Mouse (Mus musculus): Measurements from ENCODE around the gene Prkag2.

Gene Prkag2

DNA sequence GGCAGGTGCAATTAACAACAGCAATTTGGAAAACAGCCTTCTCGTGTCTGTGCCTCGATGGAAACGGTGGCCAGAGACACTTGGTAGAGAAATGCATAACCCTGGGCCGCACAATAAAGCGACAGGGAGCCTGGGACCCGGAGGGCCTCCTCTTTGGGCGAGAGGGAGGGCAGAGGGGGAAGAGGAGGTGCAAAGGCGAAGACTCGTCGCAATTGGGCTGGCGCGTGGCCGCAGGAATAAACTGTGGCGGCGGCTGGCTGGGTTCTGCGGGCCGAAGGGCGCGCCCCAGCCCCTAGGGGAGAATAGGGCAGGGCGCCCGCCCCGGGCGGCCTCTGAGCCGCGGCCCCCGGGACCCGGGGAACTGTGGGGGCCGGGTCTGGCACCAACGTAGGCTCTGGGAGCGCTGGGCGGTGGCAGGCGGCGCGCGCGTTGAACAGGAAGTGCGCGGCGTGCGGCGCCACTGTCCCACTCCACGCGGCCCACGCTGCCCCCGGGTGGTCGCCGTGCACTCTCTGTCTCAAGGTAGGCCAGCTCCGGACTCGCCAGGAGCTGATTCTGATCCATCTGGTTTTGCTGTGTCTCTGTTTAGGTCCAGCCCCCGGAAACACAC lies at the start of gene Prkag2:
Gene Prkag2, minus strand, starts transcription at position 127 of the 610 bp plus-strand sequence.
- DNase-seq: peak; percentile 79 to 80

DNA sequence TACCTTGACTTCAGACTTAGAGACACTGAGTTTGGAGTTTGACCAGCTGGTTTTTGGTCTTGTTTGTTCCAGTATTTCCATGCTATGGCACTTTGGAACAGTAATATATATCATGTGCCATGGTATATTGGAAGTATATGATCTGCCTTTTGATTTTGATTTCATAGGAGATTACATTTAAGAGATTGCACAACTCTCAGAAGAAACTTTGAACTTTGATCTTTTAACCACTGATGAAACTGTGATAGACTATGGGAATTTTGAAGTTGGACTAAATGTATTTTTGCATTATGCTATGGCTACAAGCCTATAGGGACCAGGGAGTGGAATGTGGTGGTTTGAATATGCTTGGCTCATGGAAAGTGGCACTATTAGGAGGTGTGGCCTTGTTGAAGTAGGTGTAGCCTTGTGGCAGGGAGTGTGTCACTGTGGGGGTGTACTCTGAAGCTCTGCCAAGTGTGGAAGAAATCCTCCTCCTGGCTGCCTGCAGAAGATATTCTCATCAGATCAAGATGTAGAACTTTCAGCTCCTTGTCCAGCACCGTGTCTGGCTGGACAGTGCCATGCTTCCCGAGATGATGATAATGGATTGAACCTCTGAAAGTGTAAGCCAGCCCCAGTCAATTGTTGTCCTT lies 49.0 kb upstream of the Prkag2 start:
- DNase-seq: no peak

DNA sequence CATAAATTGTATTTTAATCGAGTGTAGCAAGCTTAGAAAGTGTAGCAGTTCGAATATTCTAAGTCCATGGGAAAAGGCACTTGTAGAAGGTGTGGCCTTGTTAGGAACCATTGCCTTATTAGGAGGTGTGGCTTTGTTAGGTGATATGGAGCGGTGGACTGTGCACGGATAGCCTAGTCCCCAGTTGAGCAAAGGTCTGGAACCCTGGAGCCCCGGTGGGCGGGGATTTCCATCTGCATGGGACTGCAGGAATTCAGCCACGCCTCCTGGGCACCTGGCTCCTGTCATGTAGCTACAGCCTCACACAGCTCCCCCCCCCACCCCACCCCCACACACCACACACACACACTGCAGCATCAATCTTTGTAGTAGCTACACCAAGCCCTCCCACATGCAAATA lies 46.3 kb upstream of the Prkag2 start:
- peak in 1 of 2 experiments; percentile 38 for DNase-seq

- DNase-seq: no peak
Measured at GRCm38 (mm10) chr5:25127865-25128264, 27.4 kb upstream of the Prkag2 start.

GRCm38 (mm10) chr5:25125884-25126560 lies 25.6 kb upstream of the Prkag2 start:
- DNase-seq: no peak

- no peak for DNase-seq
Measured at GRCm38 (mm10) chr5:25122534-25122933, 22.1 kb upstream of the Prkag2 start.

- DNase-seq: no peak
Measured at GRCm38 (mm10) chr5:25119148-25119547, 18.7 kb upstream of the Prkag2 start.

DNA sequence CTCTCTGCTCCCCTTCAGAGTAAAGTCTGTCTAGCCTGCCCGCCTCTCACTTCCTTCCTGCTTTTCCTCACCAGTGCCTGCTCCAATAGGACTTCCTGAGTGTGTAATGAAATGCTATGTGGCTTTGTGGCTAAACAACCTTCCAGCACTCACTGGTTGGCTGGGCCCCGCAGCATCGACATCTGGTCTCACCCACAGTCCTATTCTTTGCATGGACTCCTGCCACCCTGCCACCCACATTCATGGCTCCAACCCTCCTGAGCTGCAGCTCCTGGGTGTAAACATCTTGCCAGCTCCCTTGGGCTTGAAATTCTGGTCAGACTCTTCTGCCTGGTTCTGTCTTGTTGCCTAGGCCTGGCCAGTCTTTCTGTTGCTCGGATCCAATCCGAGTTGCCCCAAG lies 15.6 kb upstream of the Prkag2 start:
- DNase-seq: no peak

- DNase-seq: no peak
Measured at GRCm38 (mm10) chr5:25115216-25115615, 14.8 kb upstream of the Prkag2 start.

- no peak for DNase-seq
Measured at GRCm38 (mm10) chr5:25114110-25114509, 13.7 kb upstream of the Prkag2 start.

DNA sequence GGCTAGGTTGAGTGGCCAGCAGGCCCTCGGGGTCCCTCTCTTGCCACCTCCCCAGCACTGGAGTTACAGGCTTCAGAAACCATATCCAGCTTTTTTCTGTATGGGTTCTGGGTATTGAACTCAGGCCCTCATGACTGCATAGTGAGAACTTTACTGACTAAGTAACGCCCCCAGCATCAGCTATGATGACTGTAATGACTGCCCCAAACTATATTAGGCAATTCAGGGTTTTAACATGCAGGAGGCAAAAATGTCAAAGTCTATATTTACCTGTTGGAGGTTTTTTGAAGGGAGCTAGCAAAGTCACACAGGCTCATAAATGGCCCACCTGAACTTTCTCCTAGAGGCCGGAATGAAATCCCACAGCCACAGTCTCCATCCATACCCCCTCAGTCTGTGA lies 9.9 kb upstream of the Prkag2 start:
- no peak for DNase-seq

- DNase-seq: no peak
Measured at GRCm38 (mm10) chr5:25105748-25106147, 5.3 kb upstream of the Prkag2 start.

GRCm38 (mm10) chr5:25101126-25101523 lies 683 bp upstream of the Prkag2 start:
- DNase-seq: peak; percentile 80 to 89

DNA sequence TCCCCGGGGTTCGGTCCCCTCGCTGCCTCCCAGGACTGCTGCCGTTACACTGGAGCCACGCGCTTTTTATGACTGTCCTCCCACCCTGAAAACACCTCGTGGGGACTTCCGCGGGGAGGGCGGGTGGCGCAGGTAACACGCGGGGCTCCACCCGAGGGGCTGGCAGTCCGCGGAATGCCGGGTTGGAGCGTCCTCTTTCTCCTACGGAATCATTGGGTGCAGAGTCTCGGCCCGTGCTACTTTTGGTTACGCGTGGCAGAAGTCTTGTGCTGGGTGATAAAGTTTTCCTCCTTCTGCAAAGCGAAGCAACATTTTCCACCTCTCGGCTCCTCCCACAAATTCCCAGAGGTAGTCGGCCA lies 306 bp downstream of the Prkag2 start:
- peak in 1 of 2 experiments; percentile 70 for DNase-seq

DNA sequence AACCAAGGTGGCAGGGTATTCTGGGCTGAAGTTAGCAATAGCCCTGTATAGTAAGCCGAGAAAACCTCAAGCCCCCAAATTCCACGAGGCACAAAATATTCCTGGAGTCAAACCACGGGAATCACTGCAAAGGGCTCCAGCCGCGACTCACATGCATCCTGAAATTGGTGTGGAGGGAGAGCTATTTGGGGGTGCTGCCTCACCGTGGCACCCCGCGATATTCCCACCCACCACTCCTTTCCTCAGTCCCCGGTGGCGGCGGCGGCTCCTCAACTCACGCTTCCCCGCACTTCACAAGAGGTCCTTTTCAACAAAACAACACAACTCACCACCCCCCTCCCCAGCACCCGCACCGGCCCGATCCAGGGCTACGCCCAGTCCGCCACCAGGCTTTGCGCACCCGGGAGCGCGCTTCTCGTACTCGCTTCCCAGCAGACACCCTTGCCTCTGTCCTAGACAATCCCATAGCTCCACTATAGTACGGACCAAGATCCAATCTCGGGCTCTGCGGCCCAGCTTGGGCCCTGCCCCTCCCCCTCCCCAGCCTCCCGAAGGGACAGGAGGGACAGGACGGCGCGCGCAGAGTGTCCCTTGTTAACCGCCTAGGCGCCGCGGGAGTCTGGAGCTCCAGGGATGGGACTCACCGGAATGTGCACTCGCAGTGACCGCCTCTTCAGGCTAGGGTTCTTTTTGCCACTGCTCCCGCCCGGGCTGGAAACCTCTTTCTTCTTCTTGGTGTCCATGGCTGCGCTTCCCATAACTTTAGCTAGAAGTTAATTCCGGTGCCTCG lies 880 bp downstream of the Prkag2 start:
- DNase-seq: peak; percentile 52 to 57

DNA sequence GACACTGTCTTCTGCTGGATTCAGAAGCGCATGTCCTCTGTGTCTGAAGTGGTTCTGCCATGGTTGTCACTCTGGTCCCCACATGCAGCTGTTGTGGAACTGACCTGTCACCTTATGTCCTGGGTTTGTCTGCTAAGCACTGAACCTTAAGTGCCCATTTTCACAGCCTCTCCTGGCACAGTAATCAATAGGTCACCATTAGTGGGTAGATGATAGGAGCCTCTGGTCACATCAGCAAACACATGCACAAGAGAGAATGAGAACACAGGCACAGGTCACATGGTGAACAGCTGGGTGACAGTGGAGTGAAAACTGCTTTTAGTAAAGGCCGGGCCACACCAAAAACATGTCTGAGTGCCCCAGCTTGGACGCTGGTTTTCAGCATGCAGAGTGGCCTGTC lies 2.6 kb downstream of the Prkag2 start:
- DNase-seq: no peak

DNA sequence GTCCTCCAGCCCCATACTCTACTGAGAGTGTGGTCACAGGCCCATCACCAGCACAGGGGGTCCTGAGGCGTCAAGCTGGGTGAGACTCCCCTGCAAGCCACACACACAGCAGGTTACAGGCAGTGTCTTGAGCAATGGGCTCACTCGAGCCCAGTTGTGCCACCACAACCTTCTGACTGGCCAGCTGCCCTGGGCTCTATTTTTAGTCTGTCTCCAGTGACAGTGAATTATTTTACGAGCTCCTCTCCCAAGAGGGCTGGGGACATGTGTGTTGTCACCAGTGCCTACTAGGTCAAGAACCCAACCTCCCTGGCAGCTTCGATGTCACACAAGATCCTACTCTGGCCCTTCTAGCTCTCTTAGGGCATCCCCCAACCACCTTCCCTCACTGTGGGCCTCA lies 4.0 kb downstream of the Prkag2 start:
- DNase-seq: no peak

- DNase-seq: peak; percentile 84 to 90
Measured at GRCm38 (mm10) chr5:25092630-25093245, 7.7 kb downstream of the Prkag2 start.

DNA sequence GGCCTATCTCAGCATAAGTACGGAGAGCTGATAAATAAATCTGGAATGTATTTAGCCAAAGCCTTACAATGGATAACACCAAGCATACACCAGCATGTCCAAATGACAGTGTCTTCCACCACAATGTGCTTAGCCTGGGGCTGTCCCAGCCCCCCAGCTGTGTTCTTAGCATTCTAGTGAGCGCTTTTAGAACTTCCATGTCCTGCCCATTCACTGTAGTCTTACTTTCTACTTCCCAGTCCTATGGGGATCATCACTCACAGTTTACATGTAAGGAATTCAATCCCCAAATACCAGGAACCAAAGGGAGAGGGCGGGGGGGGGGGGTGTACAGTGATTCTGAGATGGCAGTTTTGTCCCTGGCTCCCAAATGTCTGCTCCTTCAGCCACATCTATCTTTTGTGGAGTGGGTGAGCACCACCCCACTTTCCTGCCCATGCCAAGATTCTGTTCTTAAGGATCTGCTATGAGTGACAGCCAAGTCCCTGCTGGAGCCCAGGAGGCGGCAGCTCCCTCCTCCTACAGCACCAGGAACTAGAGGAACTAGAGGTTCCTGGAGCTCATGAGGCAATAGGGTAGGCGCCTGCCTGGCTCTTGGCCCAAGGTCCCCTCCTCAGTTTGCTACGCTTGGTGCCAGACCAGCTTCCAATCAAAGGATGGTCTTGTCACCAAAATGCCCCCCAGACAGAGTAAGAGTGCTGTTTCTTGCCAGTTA lies 11.0 kb downstream of the Prkag2 start:
- DNase-seq: no peak

DNA sequence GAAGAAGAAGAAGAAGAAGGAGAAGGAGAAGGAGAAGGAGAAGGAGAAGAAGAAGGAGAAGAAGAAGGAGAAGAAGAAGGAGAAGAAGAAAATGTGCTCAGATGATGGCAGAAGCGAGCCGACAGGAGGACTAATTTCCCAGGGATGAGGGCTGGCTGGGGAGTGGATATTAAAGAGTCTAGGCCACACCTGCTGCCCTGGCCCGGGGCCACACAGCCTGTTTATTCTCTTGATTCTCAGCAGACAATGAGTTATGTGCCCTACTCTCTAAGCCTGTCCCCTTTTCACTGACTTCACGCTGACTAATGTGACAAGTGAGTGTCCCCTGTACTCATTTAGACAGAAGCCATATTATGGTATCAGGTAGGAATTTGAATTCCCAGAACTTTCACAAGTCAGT lies 11.8 kb downstream of the Prkag2 start:
- no peak for DNase-seq

DNA sequence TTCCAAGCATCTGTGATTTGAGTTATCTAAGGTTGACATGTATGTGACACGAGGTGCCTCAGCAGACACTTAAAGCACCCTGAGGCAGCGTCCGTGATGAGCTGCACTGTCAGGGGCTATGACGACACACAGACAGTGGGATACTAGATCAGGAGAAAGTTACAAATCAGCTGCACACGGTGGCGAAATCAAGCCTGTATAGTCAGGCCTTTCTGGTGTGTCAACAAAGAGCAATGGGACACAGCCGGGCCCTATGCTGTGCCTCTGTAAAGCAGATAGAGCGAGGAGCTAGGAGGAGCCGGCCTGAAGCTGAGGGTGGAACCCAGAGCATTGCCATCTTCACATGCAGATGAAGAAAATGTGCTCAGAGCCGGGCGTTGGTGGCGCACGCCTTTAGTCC lies 12.3 kb downstream of the Prkag2 start:
- DNase-seq: no peak

GRCm38 (mm10) chr5:25087064-25087463 lies 13.4 kb downstream of the Prkag2 start:
- DNase-seq: no peak

All from kidney, adult 8-10 months (tissue).